Mouse (Mus musculus) cortical plate, adult 2 months (tissue): Measurements from ENCODE around the gene 6430571L13Rik.

Experiments
- CTCF ChIP-seq: fragments of 200-500 bp; IDR thresholded peaks from 2 replicates; pipeline ENCODE4 v1.5.1; 2011; ENCODE audit warnings: mild to moderate bottlenecking, control low read depth, low read length; ENCODE audit not compliant: insufficient read depth; ENCODE audit errors: extremely low read depth
- POLR2A ChIP-seq: fragments of 200-500 bp; IDR thresholded peaks from 2 replicates; pipeline ENCODE4 v1.6.1; 2011; ENCODE audit warnings: mild to moderate bottlenecking, low read length, control low read depth; ENCODE audit not compliant: insufficient read depth; ENCODE audit errors: extremely low read depth

GRCm38 (mm10) chr9:107294249-107294648 is 46.2 kb upstream of the 6430571L13Rik start:
- no peak for TF ChIP-seq POLR2A
- TF ChIP-seq CTCF = peak; percentile 89
